Mouse (Mus musculus) ovary, postnatal 10 days (tissue): Measurements from ENCODE around the gene Gstt4.
"Not testable (repeated sequence)": the region's sequence is repeated elsewhere in the genome, so short reads cannot be mapped to it uniquely, and the experiment has no call there.

ENCODE experiments used
- DNase-seq: peaks from one replicate; pipeline ENCODE4 v3.0.0; 2022; ENCODE audit warnings: low spot score

Gstt4 gene

DNA sequence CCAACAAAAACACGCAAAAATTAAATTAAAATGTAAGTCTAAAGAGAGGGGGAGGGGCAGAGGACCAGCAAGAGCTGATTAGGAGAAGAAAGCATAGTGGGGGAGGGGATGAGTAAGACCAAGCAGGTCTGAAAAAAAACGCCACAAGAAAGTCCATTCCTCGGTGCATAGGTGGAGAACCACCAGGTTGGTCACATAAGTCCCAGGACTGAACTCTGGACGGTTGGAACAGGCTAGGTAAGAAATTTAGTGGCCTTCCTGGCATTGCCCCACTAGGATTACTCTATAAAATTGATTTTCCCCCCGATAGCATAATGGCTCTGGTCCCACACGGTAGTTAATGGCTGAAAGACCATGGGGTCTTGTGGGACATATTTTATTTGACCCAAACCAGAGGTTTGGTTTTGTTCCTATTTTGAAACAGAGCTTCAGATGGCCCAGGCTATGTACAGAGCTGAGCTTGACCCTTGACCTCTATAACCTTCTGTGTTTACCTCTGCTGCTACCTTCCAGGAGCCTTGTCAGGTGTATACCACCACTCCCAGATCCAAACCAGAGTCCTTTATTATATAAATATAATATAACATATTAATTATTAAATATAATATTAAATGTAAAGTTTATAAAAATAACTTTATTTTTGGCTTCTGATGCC is 33.1 kb downstream of the Gstt4 start:
- no peak for DNase-seq

DNA sequence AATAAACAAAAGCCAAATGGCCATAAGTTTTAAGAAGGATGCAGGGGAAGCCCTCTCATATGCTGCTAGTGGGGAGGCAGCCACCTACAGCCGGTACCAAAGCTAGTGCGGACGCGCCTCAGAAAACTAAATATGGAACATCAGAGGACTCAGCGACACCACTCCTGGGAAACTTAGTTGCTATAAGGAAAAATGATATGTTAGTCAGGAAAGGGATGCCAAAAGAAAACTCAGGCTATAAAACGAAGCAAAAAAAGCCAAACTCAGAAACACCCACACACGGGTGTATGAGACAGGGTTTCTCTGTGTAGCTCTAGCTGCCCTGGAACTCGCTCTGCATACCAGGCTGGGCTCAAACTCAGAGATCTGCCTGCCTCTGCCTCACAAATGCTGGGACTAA is 34.1 kb downstream of the Gstt4 start:
- DNase-seq = no peak

DNA sequence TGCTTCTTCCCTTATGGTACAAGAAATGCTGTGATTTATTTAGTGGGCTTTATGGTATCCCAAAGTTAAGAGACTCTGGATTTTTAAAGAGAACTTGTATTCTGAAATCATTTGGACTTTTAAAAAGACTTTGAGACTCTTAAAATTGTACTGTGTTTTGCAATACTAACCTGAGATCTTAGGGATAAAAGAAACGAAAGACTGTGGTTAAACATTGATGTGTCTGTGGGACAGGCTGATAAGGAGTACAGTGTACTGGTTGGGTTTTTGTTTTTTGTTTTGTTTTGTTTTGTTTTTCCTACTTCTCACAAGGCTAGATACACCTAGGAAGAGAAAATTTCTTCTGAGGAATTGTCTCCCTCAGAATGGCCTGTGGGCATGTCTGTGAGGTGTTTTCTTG is 36.9 kb downstream of the Gstt4 start:
- no peak for DNase-seq

DNA sequence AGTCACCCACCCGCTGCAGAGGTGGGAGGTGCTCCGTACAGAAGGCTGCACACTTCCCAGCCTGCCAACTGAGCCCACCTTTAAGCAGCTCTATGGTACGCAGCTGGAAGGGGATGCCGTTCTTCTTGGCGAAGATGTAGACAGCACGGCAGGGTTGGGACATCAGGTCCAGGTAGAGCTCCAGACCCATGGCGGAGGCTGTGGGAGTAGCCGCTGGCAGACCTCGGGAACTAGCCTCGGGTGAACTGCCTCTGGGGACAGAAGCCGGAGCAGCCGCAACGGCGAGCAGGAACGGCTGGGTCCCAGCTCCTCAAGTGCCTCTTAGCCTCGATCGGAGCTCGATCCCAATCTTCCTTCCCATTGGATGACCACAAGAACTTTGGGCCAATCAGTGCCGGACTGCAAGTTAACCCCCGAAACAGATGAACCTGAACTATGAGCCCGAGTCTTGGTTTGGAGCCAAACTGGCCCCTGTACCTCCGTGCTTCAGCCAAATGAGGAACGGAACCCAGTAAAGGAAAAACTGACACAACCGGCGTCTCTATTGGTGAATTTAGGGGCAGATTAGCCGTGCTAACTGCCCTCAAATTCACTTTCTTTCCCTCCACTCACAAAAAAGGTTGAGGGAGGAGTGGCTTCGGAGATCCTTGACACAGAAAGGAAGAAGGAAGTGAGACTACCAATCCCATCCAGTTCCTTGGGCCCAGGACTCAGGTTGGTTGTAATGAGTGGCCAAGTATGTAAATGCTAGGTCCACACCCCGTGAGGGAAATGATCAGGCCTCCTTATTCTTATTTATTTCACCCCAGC is 41.4 kb downstream of the Gstt4 start, which contains the start of the genes Gm20441 and Gstt3:
Gm20441 (minus strand) TSS at position 186 of the 810 bp plus-strand sequence.
Gstt3 (minus strand) TSS at position 646 of the 810 bp plus-strand sequence.
- DNase-seq = no peak

DNA sequence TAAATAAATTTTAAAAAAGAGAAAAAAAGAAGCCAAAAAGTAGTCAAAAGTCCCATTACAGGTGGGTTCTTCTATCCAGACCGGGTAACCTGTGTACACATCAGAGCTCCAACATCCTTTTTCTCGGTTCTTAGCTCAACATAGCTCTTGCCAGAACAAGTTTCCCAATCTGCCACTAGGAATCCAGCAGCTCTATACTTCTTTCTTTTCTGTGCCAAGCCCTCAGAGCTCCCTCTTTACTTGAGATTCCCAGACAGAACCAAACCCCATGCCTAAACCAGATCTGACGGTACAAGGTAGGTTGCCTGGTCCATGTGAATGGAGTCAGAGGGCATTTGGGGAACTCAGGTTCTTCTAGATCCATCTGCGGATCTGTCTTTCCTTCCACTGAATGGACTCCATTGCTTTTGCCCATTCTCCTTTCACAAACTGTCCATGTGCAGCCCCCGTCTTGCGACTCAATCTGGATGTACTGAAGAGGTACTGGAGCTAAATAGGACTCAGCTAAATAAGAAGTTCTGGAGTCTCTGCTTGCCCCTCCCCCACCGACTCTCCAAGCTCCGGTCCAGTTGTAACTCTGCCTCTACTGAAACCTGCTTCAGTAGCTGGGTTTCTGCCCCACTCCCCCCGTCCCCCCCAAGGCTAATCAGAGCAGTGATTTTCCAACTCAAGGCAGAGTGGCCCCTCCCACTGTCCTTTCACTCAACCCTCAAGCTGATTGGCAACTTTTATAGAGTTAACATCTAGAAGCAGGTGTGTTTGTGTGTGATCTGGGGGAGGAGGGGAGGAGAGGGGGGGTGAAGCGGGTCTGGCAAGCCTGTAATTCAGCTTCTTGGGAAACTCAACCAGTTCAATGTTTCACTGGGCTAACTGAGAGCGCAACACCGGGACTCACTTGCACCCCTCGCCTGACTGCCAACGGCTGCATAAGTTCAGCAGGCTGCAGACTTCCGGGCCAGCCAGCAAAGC is 42.9 kb downstream of the Gstt4 start:
- DNase-seq = no peak

DNA sequence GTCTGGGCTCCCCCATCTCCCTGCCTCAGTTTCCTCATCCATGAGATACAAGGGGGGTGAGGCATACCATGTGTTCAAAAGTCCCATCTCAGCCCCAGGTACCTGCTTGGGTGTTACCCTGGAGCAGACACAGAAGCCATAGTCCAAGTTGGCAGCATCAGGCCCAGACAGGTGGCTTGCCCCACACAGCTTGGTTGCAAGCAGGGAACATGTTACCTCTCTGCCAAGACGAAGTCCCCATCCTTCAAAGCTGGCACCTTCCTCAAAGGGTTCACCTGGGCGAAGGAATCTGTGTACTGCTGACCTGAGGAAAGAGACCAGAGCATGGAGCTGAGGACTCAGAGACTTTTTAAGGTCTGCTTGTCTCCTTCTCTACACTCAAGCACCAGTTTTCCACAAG is 44.5 kb downstream of the Gstt4 start:
- no peak for DNase-seq

DNA sequence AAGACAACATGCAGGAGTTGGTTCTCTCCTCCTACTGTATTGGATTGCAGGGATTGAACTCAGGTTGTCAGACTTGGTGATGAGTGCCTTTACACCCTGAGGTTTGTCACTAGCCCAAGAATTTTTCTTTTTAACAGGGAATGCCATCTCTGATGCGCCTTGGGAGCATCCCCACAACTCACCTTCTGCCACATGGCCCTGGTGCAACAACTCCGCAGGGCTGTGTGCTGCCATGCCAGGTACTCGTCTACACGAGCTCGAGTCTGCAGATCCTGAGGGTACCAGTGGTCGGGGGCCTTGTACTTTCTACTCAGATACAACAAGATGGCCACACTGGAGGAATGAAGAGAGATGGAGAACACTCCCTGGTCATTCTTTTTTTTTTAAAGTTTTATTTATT is 45.8 kb downstream of the Gstt4 start:
- no peak for DNase-seq

DNA sequence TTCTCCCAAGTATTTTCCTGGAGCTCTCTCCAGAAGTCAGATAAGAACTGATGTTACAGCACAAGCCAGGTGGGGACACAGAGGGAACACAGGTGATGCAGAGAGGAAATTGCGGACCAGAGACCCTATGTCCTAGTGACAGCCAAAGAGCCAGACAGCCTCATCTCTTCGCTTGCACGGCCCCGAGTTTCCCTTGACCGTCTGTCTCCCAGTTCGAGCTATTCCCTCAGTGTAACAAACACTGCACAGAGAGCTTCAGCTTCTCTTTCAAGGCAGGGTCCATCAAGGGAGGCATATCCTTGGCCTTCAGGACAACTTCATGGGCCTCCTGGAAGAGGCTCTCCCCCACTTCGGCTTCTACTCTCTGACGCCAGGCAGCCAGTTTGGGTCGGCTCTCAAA is 47.8 kb downstream of the Gstt4 start:
- no peak for DNase-seq

DNA sequence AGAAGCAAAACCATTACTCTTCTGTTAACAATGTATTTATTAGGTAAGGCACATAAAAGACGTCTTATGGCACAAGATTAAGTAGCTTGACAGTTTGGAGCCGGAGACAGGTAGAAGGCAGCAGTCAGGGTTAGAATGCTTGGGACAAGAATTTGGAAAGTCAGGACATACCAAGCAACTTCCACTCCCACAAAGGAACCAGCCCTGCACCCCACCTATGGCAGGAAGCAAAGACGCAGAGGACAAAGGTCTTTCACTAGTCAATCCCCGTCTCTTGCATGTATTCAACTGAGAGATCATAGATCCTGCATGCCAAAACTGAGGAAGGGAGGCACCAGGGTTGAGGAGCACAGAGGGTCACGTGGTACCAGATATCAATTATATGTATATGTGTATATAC is 48.2 kb downstream of the Gstt4 start:
- no peak for DNase-seq

DNA sequence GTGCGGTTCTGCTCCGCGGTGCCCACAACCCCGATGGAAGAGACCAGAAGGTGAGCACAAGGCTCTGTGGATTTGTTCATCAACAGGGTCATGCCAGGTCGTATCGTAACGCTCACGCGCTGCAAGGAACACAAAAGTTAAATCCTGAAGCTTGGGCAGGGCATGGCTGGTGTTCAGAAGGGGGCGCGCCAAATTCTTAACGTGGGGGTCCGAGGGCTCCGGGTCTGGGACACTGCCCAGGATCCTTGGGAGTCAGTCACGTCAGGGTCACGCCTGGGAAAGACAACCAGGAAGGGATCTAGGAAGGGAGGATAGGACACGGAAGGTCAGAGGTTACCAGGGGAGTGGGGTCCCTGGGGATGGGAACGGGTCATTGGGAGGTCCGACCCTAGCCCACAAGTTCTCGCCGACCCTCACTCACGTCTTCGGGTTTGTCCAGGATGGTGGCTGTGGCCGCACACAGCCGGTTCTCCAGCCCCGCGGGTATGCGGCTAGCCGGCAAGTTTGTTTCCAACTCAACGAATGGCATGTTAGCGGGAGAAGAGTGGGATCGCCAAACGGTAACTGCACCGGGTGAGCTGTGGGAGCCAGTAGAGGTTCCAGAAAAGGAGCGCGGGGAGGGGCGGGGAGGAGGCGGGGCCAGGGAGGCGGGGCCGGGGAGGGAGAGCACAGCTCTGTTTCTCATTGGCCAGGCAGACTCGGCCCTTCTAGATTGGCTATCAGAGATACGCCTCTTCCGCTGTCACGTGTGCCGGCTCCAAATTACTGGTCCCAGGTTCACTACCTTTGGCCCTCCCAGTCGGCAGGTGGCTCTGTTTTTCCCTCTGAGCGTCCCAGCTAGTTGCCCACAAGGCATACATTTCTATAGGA is 49.3 kb downstream of the Gstt4 start, which contains the start of gene Ddt:
Ddt (minus strand) TSS at position 620 of the 870 bp plus-strand sequence.
- peak; percentile 58 for DNase-seq

DNA sequence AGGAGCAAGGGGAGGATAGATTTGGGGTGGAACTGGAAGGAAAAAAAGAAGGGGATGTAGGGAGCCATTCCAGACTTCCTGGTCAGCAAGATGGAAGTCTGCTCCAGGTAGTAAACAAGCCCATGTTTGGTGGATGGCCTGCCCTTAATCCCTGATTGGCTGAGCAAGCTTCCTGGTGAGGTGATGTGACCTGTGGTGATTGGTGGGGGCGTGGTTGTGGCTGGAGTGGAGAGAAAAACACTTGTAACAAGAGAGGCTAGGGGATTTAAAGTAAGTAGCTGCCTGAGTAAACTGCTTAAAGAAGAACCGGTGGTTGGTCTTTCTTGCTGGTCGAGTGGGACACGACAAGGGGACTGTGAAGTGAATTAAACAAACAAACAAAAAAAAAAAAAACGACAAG is 54.6 kb downstream of the Gstt4 start:
- not testable (repeated sequence) for DNase-seq

DNA sequence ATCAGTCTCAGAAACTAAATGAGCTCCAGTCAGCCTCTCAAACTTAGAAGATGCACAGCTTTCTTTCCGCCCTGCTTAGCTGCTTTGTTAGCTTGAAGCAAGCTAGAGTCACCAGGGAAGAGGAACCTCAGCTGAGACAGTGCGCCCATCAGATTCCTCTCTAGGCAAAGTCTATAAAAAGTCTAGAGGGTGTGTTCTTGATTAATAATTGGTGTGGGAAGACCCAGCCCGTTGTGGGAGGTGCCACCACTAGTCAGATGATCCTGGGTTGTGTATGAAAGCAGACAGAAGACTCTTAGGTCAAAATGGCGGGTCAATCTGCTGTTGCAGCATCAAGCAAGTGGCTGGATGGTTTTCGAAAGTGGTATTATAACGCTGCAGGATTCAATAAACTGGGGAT is 55.5 kb downstream of the Gstt4 start:
- DNase-seq = no peak
